Mouse (Mus musculus): Measurements from ENCODE around the gene Twsg1.

Twsg1 gene

DNA sequence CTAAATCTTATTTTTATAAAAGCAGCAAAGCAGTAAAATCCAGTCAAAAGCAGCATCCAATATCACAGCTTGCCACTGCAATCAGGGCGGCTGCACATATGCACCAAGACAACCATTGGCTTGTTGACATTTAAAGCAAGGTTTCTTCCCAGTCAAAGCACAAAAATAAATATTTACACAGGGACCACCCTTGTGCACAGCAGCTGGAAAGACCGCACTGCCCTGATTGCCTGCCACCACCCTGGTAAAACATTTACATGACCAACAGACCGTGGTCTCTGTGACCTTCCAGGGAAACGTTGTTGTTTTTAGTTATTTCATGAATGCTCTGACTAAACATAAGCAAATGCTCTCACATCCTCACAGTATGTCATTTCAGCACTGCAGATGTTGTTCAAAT is 8.6 kb downstream of the Twsg1 start:
- no peak for TF ChIP-seq GATA4 (IDR thresholded peaks at IDR 0.05; ENCODE audit: insufficient replicate concordance, low read length)

DNA sequence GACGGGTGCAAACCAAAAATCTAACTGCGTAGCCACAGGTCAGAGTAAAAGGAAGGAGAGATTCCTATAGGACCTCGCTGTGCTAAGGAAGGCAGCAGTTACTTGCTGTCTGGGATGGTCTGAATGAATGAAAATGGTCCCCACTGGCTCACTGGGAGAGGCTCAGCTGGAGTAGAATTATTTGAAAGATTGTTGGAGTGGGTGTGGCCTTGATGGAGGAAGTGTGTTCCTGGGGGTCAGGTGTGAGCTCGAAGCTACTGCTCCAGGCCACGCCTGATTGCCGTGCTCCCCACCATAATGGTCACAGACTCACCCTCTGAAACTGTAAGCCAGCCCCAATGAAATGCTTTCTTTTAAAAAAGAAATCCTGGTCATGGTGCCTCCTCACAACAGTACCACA is 9.8 kb downstream of the Twsg1 start:
- TF ChIP-seq GATA4 (IDR thresholded peaks at IDR 0.05; ENCODE audit: insufficient replicate concordance, low read length): no peak

DNA sequence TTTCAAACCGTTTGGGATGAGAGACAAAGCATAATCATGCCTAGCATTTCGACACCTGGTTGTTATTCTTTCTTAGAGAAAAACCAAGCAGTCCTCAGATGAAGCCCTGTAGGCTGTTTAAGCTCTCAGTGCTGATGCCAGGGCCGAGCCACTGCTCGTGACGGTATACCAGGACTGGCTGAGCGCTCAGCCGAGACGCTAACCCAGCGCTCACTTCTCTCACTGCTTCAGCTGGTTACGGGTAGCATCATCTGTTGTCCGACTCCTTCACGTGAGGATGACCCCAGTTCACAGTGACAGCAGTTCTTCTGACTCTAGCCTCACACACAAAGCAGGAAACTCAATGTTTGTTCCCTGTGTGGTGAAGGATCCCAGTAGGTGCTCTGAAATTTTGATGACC is 10.8 kb downstream of the Twsg1 start:
- TF ChIP-seq GATA4 (IDR thresholded peaks at IDR 0.05; ENCODE audit: insufficient replicate concordance, low read length): no peak

DNA sequence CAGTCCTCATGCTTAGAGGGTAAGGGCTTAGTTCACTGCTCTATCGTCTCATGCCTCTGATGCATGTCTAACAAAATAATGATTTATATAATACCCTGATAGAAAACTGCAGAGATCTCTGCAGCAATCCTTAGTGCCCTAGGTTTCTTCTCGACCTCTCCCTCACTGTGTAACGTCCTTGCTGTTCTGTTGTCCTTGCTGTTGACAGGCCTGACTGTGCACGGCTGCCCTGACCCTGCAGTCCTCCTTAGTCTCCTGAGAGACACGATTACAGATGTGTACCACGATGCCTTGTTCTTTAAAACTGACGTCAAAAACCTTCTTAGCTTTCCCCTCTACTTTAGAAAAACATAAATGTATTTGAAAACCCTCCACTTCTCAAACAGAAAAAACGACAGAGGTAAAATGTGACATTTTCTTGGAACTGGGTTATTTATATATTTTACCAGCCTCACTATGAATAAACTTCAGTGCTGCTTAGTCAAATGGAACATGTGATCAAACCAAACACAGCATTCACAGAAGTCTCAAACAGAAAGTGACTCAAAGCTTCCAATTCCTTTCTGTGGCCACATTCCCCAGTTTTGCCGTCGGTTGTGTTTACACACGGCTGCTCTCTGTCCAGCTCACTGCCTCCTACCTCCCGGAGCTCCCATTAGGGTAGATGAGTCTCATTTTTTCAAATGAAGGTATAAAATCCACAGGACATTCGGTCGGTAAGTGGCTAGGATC is 11.4 kb downstream of the Twsg1 start:
- no peak for TF ChIP-seq GATA4 (IDR thresholded peaks at IDR 0.05; ENCODE audit: insufficient replicate concordance, low read length)

DNA sequence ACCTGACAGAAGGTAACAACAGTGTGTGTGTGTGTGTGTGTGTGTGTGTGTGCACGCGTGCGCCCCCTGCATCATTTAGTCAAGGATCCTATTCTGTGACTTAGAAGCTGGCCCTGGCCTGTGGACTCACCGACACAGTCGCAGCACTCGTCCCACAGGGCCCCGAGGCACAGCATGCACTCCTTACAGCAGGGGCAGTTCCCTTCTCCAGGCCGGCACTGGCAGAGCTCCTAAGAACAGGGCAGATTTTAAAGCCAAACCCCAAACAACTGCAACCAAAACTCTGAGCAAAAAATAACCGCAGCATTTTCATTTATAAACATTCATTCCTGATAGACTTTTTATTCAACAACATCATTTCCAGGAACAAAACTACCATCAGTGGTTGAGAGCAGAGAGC is 13.4 kb downstream of the Twsg1 start:
- no peak for TF ChIP-seq GATA4 (IDR thresholded peaks at IDR 0.05; ENCODE audit: insufficient replicate concordance, low read length)

DNA sequence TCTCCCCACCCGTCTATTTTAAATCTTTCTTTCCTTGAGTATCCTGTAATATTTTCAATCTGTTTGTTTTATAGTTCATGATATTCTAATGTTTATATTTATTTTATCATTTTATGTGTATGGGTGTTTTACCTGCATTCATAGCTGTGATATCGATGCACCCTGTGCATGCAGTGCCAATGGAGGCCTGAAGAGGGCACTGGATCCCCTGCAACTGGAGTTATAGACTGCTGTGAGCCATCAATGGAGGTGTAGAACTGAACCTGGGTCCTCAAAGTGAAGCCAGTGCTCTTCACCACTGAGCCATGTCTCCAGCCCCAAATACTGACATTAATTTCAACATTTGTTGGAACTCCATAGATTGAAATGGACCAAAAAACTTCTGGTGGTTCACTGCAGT is 17.3 kb downstream of the Twsg1 start:
- TF ChIP-seq GATA4 (IDR thresholded peaks at IDR 0.05; ENCODE audit: insufficient replicate concordance, low read length): no peak

DNA sequence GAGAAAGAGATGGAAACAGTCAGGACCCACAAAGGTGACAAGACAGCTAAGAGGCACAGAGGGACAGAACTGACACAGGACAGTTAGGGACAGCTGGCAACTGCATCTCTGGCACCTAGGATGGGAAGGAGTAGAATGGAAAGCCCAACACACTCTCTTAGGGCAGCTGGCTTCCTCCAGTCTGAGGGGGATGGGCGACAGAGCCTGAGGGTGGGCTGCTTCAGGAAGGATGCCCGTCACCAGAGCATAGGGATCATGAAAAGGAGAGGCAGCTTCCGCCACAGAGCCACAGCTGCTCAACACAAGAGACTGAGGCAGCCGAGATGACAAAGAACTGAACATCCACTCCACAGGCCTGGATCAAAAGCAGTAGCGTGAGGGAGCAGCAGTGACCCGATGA is 19.5 kb downstream of the Twsg1 start:
- TF ChIP-seq GATA4 (IDR thresholded peaks at IDR 0.05; ENCODE audit: insufficient replicate concordance, low read length): no peak

DNA sequence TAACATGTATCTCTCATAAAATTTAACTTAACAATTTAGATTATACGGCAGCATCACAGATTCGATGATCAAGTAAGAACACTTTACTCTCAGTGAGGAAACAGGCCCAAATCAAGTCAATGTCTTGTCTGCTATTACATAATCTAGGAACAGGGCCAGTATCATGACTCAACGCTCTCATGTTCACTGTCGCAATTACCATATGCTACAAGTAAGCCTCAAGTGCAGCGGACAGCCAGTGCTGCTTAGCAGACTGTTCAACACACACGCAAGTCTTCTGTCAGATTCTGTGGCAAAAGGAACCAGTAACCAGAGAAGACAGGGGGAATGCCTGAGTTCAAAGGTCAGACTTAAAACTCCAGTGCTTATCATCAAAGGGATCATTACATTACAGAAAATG is 20.1 kb downstream of the Twsg1 start:
- no peak for TF ChIP-seq GATA4 (IDR thresholded peaks at IDR 0.05; ENCODE audit: insufficient replicate concordance, low read length)

DNA sequence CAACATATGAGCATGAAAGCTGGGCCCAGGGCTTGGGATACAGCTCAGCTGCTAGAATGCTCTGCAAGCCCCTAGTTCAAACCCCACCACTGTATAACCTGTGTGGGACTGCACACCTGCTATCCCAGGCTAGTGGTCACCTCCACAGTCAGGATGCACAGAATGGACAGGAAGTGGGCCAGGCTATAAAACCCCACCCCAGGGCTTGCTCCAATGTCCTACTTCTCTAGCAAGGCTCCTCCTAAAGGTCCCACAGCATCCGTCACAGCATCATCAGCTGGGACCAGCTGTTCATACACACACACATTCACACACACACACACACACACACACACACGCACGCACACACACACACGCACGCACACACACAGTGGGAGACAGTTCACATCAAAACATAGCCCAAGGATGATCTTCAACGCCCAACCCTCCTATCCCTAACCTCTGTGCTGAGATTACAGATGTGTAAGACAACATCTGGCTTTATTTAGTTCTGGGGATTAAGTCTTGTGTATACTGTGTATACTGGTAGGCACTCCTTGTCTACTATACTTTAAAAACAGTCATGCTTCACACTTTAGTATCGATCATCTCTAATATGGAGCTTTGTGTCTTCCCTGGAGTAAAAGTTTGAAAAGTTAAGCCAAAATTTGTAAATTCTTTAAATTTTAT is 20.7 kb downstream of the Twsg1 start:
- TF ChIP-seq GATA4 (IDR thresholded peaks at IDR 0.05; ENCODE audit: insufficient replicate concordance, low read length): no peak

DNA sequence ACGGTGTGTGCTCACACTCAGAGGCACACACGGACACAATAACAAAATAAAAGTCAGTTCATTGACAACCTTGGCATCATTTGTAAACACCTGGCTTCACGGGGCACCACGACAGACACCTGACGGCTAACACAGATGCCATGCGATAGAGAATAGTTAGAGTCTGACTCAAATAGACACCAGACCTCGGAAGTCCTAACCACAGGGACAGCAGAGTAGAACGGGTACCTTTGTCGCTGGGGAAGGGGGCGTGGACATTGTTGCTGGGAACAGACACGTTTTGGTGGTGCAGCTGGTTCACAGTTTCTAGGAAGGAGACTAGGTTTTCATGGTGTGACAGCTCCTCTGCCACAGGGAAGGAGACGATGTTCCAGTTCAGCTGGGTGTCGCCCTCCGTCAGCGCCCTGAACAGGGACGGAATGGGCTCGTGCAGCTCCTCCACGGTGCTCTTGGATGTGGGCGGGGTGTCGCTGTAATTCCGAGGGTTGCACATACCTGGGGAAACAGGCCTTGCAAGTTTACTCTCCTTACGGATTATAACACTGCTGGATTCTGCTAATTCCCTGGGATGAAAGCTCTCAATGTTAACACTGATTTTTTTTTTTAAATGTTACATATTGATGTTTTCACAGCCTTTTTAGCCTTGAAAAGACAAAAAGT is 21.6 kb downstream of the Twsg1 start:
- no peak for TF ChIP-seq GATA4 (IDR thresholded peaks at IDR 0.05; ENCODE audit: insufficient replicate concordance, low read length)

DNA sequence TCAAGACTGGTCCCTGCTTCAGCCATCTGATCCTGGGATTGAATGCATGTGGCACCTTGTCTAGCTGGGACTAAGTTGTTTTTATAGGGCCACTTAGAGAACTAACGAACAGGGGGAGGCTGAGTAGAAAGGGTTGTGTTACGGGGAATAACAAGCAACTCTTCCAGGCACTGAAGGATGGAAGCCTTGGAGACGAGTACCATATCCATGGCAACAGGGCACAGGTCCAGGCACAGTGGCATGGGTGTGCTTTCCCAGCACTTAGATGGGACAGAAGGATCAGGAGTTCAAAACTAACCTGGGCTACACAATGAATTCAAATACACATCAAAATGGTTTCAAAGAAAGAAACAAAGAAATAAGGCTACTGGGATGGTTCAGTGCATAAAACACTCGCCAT is 23.9 kb downstream of the Twsg1 start:
- no peak for TF ChIP-seq GATA4 (IDR thresholded peaks at IDR 0.05; ENCODE audit: insufficient replicate concordance, low read length)

DNA sequence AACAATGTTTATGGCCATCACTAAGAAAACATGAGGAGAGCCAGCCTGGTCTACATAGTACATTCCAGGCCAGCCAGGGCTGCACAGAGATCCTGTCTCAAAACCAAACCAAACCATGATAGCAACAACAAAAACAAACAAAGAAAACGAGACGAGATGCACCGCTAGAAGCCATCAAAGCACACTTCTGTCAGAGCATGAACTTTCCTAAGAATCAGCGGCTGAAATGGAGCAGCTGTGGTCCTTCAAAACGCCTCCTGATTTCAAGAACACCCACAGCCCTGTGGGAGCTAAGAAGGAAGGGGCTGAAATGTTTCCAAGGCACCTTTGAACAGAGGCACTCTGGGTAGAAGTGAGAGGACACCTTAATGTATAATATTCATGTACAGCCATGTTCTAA is 26.8 kb downstream of the Twsg1 start:
- TF ChIP-seq GATA4 (IDR thresholded peaks at IDR 0.05; ENCODE audit: insufficient replicate concordance, low read length): no peak

DNA sequence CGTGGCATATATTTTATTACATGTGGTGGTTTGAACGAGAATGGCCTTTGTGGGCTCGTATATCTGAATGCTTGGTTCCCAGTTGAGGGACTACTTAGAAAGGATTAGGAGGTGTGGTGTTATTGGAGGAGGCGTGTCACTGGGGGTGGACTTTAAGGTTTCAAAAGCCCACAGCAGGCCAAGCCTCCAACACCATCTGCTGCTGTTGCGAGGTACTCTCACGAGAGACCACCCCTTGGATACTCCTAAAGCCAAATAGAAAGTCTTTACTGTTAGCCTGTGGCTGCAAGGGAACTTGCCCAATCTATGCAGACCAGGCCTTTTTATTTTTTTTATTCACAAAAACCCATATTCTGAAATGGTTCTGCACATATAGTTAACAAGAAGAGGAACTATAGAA is 29.1 kb downstream of the Twsg1 start:
- no peak for TF ChIP-seq GATA4 (IDR thresholded peaks at IDR 0.05; ENCODE audit: insufficient replicate concordance, low read length)

DNA sequence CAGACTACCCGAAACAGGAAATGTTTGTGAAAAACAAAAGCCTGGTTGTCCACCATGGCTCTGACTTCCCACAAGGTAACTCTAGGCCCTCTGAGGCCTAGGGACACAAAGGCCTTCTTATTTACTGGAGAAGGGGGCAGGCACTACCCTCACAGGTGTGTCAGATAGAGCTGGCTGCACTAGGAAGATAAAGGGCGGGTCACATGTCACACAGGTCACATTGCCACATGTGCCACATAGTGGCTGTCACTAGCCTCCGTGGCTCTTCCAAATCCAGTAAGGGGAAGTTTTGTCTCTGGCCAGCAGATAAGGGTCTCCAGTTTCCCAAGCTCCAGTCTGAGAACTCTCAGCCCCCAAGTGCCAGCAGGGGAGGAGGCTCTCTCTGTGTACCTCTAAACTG is 31.8 kb downstream of the Twsg1 start:
- TF ChIP-seq GATA4 (IDR thresholded peaks at IDR 0.05; ENCODE audit: insufficient replicate concordance, low read length): no peak

DNA sequence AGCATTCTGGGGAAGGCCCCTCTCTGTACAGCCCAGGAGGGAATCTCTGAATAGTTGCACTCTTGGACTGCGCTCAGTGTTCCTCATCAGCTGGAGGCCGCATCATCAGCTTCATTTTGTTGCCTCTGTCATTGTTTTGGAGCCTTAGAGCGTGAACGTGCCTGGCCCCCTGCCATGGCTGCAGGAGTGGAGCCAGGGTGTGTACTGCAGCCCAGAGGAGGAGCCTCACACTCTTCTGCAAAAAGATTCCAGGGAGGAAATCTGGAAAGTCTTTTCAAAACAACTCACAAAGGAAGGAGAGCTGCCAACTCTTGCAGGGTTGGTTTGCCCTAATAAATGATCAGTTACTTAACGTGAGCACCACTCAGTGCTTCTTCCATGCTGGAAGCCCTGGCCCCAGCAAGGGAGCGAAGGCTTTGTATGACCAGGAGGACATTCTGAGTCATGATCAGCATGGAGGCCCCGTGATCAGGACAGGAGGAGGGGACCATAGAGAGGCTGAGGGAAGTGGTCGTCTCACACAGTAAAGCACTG is 34.8 kb downstream of the Twsg1 start:
- TF ChIP-seq GATA4 (IDR thresholded peaks at IDR 0.05; ENCODE audit: insufficient replicate concordance, low read length): no peak

DNA sequence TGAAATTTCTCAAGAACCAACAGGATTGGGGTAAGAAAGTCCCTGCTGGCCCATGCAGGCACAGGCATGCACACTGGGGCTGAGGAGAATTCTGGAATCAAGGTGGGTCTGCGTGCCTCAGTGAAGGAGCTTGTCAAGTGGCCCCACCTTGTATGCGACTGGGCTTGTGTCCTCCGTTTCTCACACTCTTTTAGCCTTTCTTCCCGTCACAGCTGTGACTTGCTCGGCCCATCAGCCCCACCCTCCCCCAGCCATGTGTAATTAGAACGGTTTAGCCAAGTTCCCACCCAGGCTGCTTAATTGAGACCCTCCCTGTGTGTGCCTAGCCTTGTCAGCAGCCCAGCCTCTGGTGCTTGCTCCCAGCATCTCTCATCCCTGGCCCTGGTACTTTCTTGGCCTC is 36.9 kb downstream of the Twsg1 start:
- TF ChIP-seq GATA4 (IDR thresholded peaks at IDR 0.05; ENCODE audit: insufficient replicate concordance, low read length): no peak

Data from liver, adult (tissue).